Mouse (Mus musculus) cerebellum, adult 8-10 months (tissue): ENCODE results near the gene Synpo2l.
"Not testable (repeated sequence)": the region's sequence is repeated elsewhere in the genome, so short reads cannot be mapped to it uniquely, and the experiment has no call there.

Source experiments
- DNase-seq: peaks from one replicate; pipeline ENCODE4 v3.0.0; 2022

Gene Synpo2l

GRCm38 (mm10) chr14:20639918-20640619, 28.1 kb downstream of the Synpo2l start:
- DNase-seq: no peak

DNA sequence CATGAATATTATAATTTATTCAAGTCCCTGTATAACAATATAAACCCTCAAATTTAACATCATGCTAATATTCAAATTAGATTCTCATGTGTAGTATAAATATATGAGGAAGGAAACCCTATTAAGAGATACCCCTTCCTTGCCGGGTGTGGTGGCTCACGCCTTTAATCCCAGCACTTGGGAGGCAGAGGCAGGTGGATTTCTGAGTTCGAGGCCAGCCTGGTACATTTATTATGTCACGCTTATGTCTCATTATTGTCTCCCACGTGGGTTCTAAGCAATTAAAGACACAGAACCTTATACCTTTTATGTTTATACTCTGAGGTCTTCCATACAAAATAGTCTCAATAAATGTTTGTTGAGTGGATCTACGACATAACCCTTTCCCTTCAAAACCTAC, 29.5 kb downstream of the Synpo2l start:
- DNase-seq: no peak

DNA sequence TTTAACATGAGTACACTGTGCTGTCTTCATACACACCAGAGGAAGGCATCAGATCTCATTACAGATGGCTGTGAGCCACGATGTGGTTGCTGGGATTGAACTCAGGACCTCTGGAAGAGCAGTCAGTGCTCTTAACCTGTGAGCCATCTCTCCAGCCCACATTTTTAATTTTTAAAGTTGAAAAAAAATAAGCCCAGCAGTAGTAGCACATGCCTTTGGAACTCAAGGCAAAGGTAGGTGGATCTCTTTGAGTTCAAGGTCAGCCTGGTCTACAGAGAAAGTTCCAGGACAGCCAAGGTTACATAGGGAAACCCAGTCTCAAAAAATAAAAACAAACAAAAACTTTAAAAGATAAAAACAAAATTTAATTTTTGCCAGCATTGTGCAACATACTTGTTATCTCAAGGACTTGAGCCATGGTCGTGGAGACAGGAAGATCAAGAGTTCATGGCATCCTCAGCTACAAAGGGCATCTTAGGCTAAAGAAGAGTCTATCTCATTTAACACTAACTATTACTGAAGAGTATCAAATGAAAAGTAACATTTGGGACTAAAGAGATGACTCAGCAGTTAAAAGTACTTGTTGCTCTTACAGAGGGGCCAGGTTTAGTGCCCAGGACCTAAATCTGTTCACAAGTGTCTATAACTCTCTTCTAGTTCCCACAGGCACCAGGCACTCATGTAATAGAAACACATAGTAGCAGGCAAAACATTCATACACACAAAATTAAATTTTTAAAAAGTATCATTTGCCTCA, 30.2 kb downstream of the Synpo2l start:
- DNase-seq: no peak

- DNase-seq: not testable (repeated sequence)
Observed at GRCm38 (mm10) chr14:20636968-20637367, 31.2 kb downstream of the Synpo2l start.

DNA sequence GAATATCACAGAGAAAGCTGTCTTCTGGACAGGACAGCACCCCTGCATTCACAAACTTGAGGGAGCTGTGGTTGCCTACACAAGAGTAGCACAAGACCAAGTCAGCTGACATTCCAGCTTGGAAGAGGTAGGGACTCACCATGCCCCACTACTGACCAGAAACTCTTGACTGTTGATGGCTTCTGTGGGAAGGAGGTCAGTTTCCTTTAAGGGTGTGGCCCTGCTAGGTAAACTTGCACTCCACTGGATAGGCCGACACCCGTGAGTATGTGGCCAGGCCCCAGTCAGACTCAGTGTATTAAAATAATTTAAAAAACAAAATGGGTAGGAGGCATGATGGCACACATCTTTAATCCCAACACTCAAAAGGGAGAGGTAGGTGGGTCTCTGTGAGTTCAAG, 32.6 kb downstream of the Synpo2l start:
- DNase-seq: no peak

- no peak for DNase-seq
Observed at GRCm38 (mm10) chr14:20631253-20631652, 36.9 kb downstream of the Synpo2l start.

DNA sequence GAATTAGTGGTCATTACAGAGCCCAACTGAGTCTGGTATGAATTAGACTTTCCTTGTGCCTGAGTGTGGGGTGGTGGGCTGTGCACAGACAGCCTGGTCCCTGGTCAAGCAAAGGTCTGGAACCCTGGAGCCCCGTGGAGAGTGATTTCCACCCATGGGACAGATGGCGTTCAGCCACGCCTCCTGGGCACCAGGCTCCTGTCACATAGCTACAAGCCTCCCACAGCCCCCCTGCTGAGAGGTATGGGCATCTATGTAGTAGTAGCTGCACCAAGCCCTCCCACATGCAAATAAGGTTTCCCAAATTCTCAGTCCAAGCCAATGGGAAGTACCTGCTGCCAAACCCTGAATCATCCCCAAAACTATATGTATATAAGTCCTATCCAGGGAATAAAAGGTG, 41.2 kb downstream of the Synpo2l start:
- peak; percentile 22 for DNase-seq

DNA sequence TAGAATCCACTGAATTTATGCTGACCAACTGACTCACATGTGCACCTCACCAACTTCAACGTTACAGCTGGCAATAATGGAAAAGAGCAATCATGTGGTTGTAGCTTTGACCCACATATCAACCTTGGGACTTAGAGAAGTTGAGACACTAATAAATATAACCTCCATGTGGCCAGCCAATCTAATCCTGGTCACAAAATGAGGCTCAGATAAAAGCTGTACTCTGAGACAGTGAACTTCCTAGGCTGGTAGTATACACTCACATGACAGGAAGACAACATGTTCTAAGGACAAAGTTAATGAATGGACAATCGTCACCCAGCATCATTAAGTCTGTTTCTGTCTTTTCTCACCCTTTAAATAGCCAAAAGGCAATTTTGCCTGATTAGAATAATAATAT, 41.7 kb downstream of the Synpo2l start:
- DNase-seq: no peak

GRCm38 (mm10) chr14:20622907-20623306, 45.2 kb downstream of the Synpo2l start:
- DNase-seq: no peak

DNA sequence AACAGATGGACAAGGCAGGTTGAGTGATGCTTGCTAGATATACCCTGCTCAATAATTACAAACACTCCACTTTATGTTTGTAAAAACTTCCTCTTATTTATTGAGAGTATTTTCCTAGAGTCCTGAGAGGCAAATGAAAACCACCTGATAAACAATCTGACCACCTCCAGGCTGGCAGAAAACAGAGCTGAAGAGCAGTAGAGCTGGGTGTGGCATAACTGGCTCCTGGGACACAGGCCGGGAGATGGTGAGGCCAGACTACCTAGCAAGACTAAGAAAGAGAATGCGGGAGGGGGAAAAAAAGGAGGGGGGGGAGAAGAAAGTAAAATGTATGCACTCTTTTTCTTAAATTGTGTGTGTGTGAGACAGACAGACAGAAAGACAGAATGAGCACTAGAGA, 45.7 kb downstream of the Synpo2l start:
- DNase-seq: no peak

DNA sequence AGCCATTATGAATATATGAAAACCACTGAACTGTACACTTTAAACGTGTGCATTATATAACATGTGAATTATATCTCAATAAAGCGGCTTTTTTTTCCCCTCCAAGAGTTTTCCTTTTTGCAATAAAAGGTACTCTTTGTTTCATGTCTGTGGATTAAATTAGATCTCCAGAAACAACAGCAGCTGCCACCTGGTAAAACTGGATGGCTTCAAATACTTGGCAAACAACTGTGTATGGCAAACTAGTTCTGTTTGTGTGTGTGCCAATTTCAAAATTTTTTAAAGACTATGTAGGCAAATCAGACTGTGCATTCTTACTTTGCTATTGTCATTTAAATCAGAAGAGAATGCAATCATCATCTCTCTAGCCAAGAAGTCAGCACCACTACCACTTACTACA, 46.3 kb downstream of the Synpo2l start:
- DNase-seq: no peak

DNA sequence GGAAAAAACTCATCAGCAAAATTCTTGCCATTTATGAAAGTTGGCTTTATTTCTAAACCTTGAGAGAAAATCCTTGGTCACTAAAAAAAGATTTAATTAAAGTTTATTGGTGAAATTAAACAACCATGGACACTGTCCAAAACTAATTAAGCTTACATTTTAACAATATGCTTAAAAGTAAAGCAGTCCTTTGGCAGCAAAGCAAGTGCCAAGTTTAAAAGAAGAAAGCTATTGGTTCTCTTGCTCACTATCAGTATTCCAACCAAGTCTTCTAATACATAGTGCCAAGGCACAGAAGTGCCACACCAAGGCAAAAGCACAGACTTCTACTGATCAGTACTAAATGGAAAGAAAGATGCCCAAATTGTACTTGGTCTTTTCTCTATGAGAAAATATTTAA, 49.0 kb downstream of the Synpo2l start:
- no peak for DNase-seq

- no peak for DNase-seq
Observed at GRCm38 (mm10) chr14:20618211-20618610, 49.9 kb downstream of the Synpo2l start.

GRCm38 (mm10) chr14:20616421-20616820, 51.7 kb downstream of the Synpo2l start:
- no peak for DNase-seq

- DNase-seq: no peak
Observed at GRCm38 (mm10) chr14:20615075-20615474, 53.1 kb downstream of the Synpo2l start.

DNA sequence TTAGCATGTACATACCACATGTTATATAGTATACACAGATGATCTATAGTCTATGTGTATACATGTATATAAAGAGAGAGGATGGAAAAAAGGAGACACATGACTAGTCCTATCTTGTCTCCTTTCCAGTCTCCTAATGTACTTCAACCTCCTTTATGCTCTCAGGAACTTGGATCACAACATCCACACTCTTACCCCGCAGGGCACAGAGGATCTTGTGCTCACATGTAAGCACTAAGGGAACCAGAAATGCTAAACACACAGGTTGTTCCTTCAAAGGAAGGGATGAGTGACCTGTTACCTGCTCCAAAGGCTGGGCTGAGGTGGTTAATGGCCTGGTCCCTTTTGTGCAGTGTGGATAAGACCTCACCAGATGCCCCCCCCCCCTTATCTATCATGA, 55.3 kb downstream of the Synpo2l start:
- no peak for DNase-seq

GRCm38 (mm10) chr14:20610146-20610545, 58.0 kb downstream of the Synpo2l start:
- DNase-seq: no peak

GRCm38 (mm10) chr14:20609519-20609918, 58.6 kb downstream of the Synpo2l start:
- no peak for DNase-seq
